Mouse (Mus musculus) c-Kit-positive CD71-negative TER-119-negative erythroid progenitor cells, embryonic 14.5 days (primary cell): ENCODE measurements around the gene Arpp21.

Source experiments
- DNase-seq: peaks from one replicate; pipeline ENCODE4 v3.0.0-alpha.2; 2013; ENCODE audit warnings: low read depth

Arpp21 gene

GRCm38 (mm10) chr9:112231383-112231782 is 4.4 kb downstream of the Arpp21 start:
- no peak for DNase-seq

GRCm38 (mm10) chr9:112230716-112231361 is 4.9 kb downstream of the Arpp21 start:
- DNase-seq = no peak

- no peak for DNase-seq
Measured at GRCm38 (mm10) chr9:112228470-112228869, 7.3 kb downstream of the Arpp21 start.

- DNase-seq = no peak
Measured at GRCm38 (mm10) chr9:112227174-112227573, 8.6 kb downstream of the Arpp21 start.

- no peak for DNase-seq
Measured at GRCm38 (mm10) chr9:112226511-112226910, 9.2 kb downstream of the Arpp21 start.

- DNase-seq = no peak
Measured at GRCm38 (mm10) chr9:112225046-112225445, 10.7 kb downstream of the Arpp21 start.

- no peak for DNase-seq
Measured at GRCm38 (mm10) chr9:112219372-112219771, 16.4 kb downstream of the Arpp21 start.

- no peak for DNase-seq
Measured at GRCm38 (mm10) chr9:112218237-112218636, 17.5 kb downstream of the Arpp21 start.

GRCm38 (mm10) chr9:112217161-112217560 is 18.6 kb downstream of the Arpp21 start:
- no peak for DNase-seq

GRCm38 (mm10) chr9:112215030-112215806 is 20.5 kb downstream of the Arpp21 start:
- no peak for DNase-seq

GRCm38 (mm10) chr9:112213411-112214255 is 22.1 kb downstream of the Arpp21 start:
- DNase-seq = no peak

GRCm38 (mm10) chr9:112209803-112210202 is 25.9 kb downstream of the Arpp21 start:
- DNase-seq = no peak

GRCm38 (mm10) chr9:112207767-112208166 is 28.0 kb downstream of the Arpp21 start:
- no peak for DNase-seq

- no peak for DNase-seq
Measured at GRCm38 (mm10) chr9:112198296-112198695, 37.4 kb downstream of the Arpp21 start.

- DNase-seq = no peak
Measured at GRCm38 (mm10) chr9:112194049-112194448, 41.7 kb downstream of the Arpp21 start.

- DNase-seq = no peak
Measured at GRCm38 (mm10) chr9:112189394-112189793, 46.3 kb downstream of the Arpp21 start.

- no peak for DNase-seq
Measured at GRCm38 (mm10) chr9:112188358-112188893, 47.3 kb downstream of the Arpp21 start.

GRCm38 (mm10) chr9:112187667-112188066 is 48.1 kb downstream of the Arpp21 start:
- DNase-seq = no peak

GRCm38 (mm10) chr9:112186336-112187305 is 49.1 kb downstream of the Arpp21 start:
- no peak for DNase-seq

GRCm38 (mm10) chr9:112185746-112186145 is 50.0 kb downstream of the Arpp21 start:
- no peak for DNase-seq

- DNase-seq = no peak
Measured at GRCm38 (mm10) chr9:112182738-112183137, 53.0 kb downstream of the Arpp21 start.
